Mouse (Mus musculus) MEL (cell line): ENCODE data around the gene Olfr96. TPM values are rescaled to one million over a fixed set of nuclear protein-coding genes. Genes with fewer than 3 reads are reported as not detected.

Experiments
- DNase-seq: peaks from one replicate; pipeline ENCODE4 v3.0.0; 2011; ENCODE audit warnings: low read depth, low spot score
- H3K27ac ChIP-seq: 2 replicates; pipeline ENCODE4 v1.5.1; 2012; ENCODE audit warnings: low read depth, mild to moderate bottlenecking, control low read depth, low read length, moderate library complexity; ENCODE audit not compliant: control insufficient read depth
- H3K27me3 ChIP-seq, 2 experiments: fragments of 150-350 bp in 1 of 2; sonication (generic) in 1 of 2; 2 replicates each; pipeline ENCODE4 v1.6.1; 2012; ENCODE audit warnings: low read length in 2 of 2, mild to moderate bottlenecking in 2 of 2, improper control_type of control experiment in 1 of 2, moderate library complexity in 1 of 2; ENCODE audit not compliant: insufficient read depth in 2 of 2, control insufficient read depth in 1 of 2
- H3K36me3 ChIP-seq, 2 experiments: 2 replicates each; pipeline ENCODE4 v1.6.1; 2012 to 2014; ENCODE audit warnings: low read length in 2 of 2, improper control_type of control experiment in 1 of 2, inconsistent platforms in 1 of 2, mild to moderate bottlenecking in 1 of 2; ENCODE audit not compliant: insufficient read depth in 2 of 2, control insufficient read depth in 1 of 2
- H3K4me1 ChIP-seq, 2 experiments: fragments of 150-350 bp in 1 of 2; sonication (generic) in 1 of 2; 2 replicates each; pipeline ENCODE4 v1.6.1; 2012; ENCODE audit warnings: low read length in 2 of 2, improper control_type of control experiment in 1 of 2, mild to moderate bottlenecking in 1 of 2; ENCODE audit not compliant: insufficient read depth in 2 of 2, control insufficient read depth in 1 of 2
- H3K4me3 ChIP-seq, 2 experiments: fragments of 150-350 bp in 1 of 2; sonication (generic) in 1 of 2; 2 replicates each; pipeline ENCODE4 v1.5.1; 2012; ENCODE audit warnings: low read depth in 2 of 2, low read length in 2 of 2, mild to moderate bottlenecking in 2 of 2, moderate library complexity in 2 of 2, control low read depth in 1 of 2, improper control_type of control experiment in 1 of 2; ENCODE audit not compliant: control insufficient read depth in 1 of 2, insufficient read depth in 1 of 2
- H3K79me2 ChIP-seq: 2 replicates; pipeline ENCODE4 v1.6.1; 2012; ENCODE audit warnings: mild to moderate bottlenecking, low read length, moderate library complexity; ENCODE audit not compliant: control insufficient read depth, poor library complexity, insufficient read depth
- H3K9ac ChIP-seq: 2 replicates; pipeline ENCODE4 v1.6.1; 2012; ENCODE audit warnings: low read depth, mild to moderate bottlenecking, control low read depth, low read length, moderate library complexity; ENCODE audit not compliant: control insufficient read depth, poor library complexity, severe bottlenecking
- H3K9me3 ChIP-seq: fragments of 150-350 bp; sonication (generic); replicated peaks from 2 replicates; pipeline ENCODE4 v1.6.1; 2012; ENCODE audit warnings: mild to moderate bottlenecking, low read length, improper control_type of control experiment, moderate library complexity; ENCODE audit not compliant: insufficient read depth
- CHD2 ChIP-seq: IDR thresholded peaks from 2 replicates; pipeline ENCODE4 v1.6.1; 2011; ENCODE audit warnings: low read length, improper control_type of control experiment
- CTCF ChIP-seq, 3 experiments: IDR thresholded peaks in 2 of 3; conservative IDR thresholded peaks in 1 of 3; 2 replicates each; pipeline ENCODE4 v1.5.1; 2011 to 2012; ENCODE audit warnings: low read length in 3 of 3, low read depth in 2 of 3, mild to moderate bottlenecking in 2 of 3, improper control_type of control experiment in 1 of 3, inconsistent platforms in 1 of 3, mixed read lengths in 1 of 3, moderate library complexity in 1 of 3; ENCODE audit not compliant: control insufficient read depth in 1 of 3, insufficient read depth in 1 of 3, poor library complexity in 1 of 3, severe bottlenecking in 1 of 3
- EP300 ChIP-seq, 2 experiments: IDR thresholded peaks; 2 replicates each; pipeline ENCODE4 v1.6.1; 2011; ENCODE audit warnings: improper control_type of control experiment in 2 of 2, low read length in 2 of 2, low read depth in 1 of 2, mild to moderate bottlenecking in 1 of 2
- ETS1 ChIP-seq: IDR thresholded peaks from 2 replicates; pipeline ENCODE4 v1.6.1; 2012; ENCODE audit warnings: low read depth, mild to moderate bottlenecking, inconsistent platforms, low read length, improper control_type of control experiment, moderate library complexity
- JUND ChIP-seq: IDR thresholded peaks from 2 replicates; pipeline ENCODE4 v1.6.1; 2011; ENCODE audit warnings: low read depth, mild to moderate bottlenecking, improper control_type of control experiment, low read length
- MAFK ChIP-seq: IDR thresholded peaks from 2 replicates; pipeline ENCODE4 v1.6.1; 2011; ENCODE audit warnings: low read depth, mild to moderate bottlenecking, low read length, improper control_type of control experiment, borderline replicate concordance
- MXI1 ChIP-seq: IDR thresholded peaks from 2 replicates; pipeline ENCODE4 v1.6.1; 2011; ENCODE audit warnings: mild to moderate bottlenecking, low read depth, low read length, improper control_type of control experiment
- MYC ChIP-seq: IDR thresholded peaks from 2 replicates; pipeline ENCODE4 v1.6.1; 2011; ENCODE audit warnings: low read depth, mild to moderate bottlenecking, low read length, improper control_type of control experiment, moderate library complexity
- NELFE ChIP-seq: IDR thresholded peaks from 2 replicates; pipeline ENCODE4 v1.6.1; 2011; ENCODE audit warnings: low read depth, low read length, improper control_type of control experiment
- POLR2A ChIP-seq, 2 experiments: IDR thresholded peaks; 2 replicates each; pipeline ENCODE4 v1.6.1; 2011 to 2012; ENCODE audit warnings: low read length in 2 of 2, mild to moderate bottlenecking in 2 of 2, control low read depth in 1 of 2, improper control_type of control experiment in 1 of 2, low read depth in 1 of 2, moderate library complexity in 1 of 2; ENCODE audit not compliant: control insufficient read depth in 1 of 2, insufficient read depth in 1 of 2, poor library complexity in 1 of 2
- POLR2AphosphoS5 ChIP-seq: IDR thresholded peaks from 2 replicates; pipeline ENCODE4 v1.6.1; 2012; ENCODE audit warnings: low read depth, borderline replicate concordance, mild to moderate bottlenecking, inconsistent platforms, low read length, moderate library complexity, mixed read lengths
- RCOR1 ChIP-seq: IDR thresholded peaks from 2 replicates; pipeline ENCODE4 v1.6.1; 2012; ENCODE audit warnings: low read depth, mild to moderate bottlenecking, inconsistent platforms, low read length, improper control_type of control experiment
- TAL1 ChIP-seq: IDR thresholded peaks from 2 replicates; pipeline ENCODE4 v1.6.1; 2012; ENCODE audit warnings: mild to moderate bottlenecking, inconsistent platforms, low read length, moderate library complexity, mixed read lengths
- TCF12 ChIP-seq: IDR thresholded peaks from 2 replicates; pipeline ENCODE4 v1.6.1; 2014; ENCODE audit warnings: low read depth, mild to moderate bottlenecking, inconsistent platforms, low read length, improper control_type of control experiment, moderate library complexity
- ZC3H11A ChIP-seq: IDR thresholded peaks from 2 replicates; pipeline ENCODE4 v1.6.1; 2012; ENCODE audit warnings: low read depth, mild to moderate bottlenecking, inconsistent platforms, low read length, improper control_type of control experiment
- polyA plus RNA-seq, 2 experiments: library from polyadenylated mRNA; stranded (reverse) in 1 of 2; unstranded in 1 of 2; fragments of >175 nt in 1 of 2; fragments of >200 nt in 1 of 2; gene quantifications; 2 replicates each; pipeline versions ENCODE4 v1.2.1 to v1.2.4; 2012; ENCODE audit warnings: low replicate concordance in 2 of 2, low read depth in 1 of 2; ENCODE audit not compliant: insufficient read length in 2 of 2, insufficient read depth in 1 of 2, missing spikeins in 1 of 2
- total RNA-seq: library from RNA; depleted of rRNA; stranded (reverse); fragments of 300-350 nt; gene quantifications from 2 replicates; pipeline ENCODE4 v1.2.3, GENCODE M21; 2012

The Olfr96 gene
- total and polyA plus RNA-seq, 3 experiments = not detected

GRCm38 (mm10) chr17:37194782-37195181 lies 25.2 kb upstream of the Olfr96 start:
- H3K27me3 ChIP-seq = no peaks in the 10 kb centered on the region; a peak in 2 of 4 replicates
- H3K4me3 ChIP-seq = no peak overlapping the region
- TF ChIP-seq CHD2 = no peak
- no peak for TF ChIP-seq NELFE
- no peak for TF ChIP-seq TAL1
- TF ChIP-seq RCOR1 = no peak
- no peak for TF ChIP-seq ZC3H11A
- no peak for TF ChIP-seq POLR2A (IDR thresholded peaks at IDR 0.05; ENCODE audit: control insufficient read depth in 1 of 2, insufficient read depth in 1 of 2, low read depth in 1 of 2, low read length in 2 of 2, poor library complexity in 1 of 2)
- no peak for TF ChIP-seq ETS1
- no peak for TF ChIP-seq JUND
- H3K27ac ChIP-seq = no peak overlapping the region
- DNase-seq = no peak
- H3K36me3 ChIP-seq = no peaks in the 10 kb centered on the region
- no peak overlapping the region for H3K9ac ChIP-seq
- no peaks in the 10 kb centered on the region for H3K9me3 ChIP-seq
- H3K4me1 ChIP-seq = no peaks in the 10 kb centered on the region
- no peaks in the 10 kb centered on the region for H3K79me2 ChIP-seq

GRCm38 (mm10) chr17:37196845-37197724 lies 22.9 kb upstream of the Olfr96 start:
- Histone ChIP-seq H3K9ac (no peak overlapping the region), H3K79me2 (no peaks in the 10 kb centered on the region), H3K4me1 (no peaks in the 10 kb centered on the region), H3K9me3 (no peaks in the 10 kb centered on the region), H3K4me3 (no peak overlapping the region), H3K36me3 (no peaks in the 10 kb centered on the region), H3K27ac (no peak overlapping the region), H3K27me3 (no peaks in the 10 kb centered on the region; a peak in 2 of 4 replicates)
- no peak for TF ChIP-seq MXI1
- TF ChIP-seq POLR2A (IDR thresholded peaks at IDR 0.05; ENCODE audit: control insufficient read depth in 1 of 2, insufficient read depth in 1 of 2, low read depth in 1 of 2, low read length in 2 of 2, poor library complexity in 1 of 2) = no peak
- no peak for TF ChIP-seq TCF12
- TF ChIP-seq MAFK = no peak
- TF ChIP-seq POLR2AphosphoS5 = no peak
- TF ChIP-seq MYC = no peak
- no peak for TF ChIP-seq ZC3H11A
- TF ChIP-seq ETS1 = no peak
- TF ChIP-seq CTCF (IDR thresholded peaks at IDR 0.05 in 2 of 3, conservative IDR thresholded peaks at IDR 0.05 in 1 of 3; ENCODE audit: control insufficient read depth in 1 of 3, insufficient read depth in 1 of 3, low read depth in 2 of 3, low read length in 3 of 3, poor library complexity in 1 of 3, severe bottlenecking in 1 of 3) = no peak
- TF ChIP-seq EP300 (IDR thresholded peaks at IDR 0.05; ENCODE audit: low read depth in 1 of 2, low read length in 2 of 2) = no peak
- DNase-seq = no peak
